Mouse (Mus musculus): ENCODE data around the gene Wdr44. TPM values are rescaled to one million over a fixed set of nuclear protein-coding genes. Genes with fewer than 3 reads are reported as not detected.
"Not testable (repeated sequence)": the region's sequence is repeated elsewhere in the genome, so short reads cannot be mapped to it uniquely, and the experiment has no call there.

Wdr44 gene
- total RNA-seq, 2 experiments from 2014 or later = 9.5 to 12.3 TPM

GRCm38 (mm10) chrX:23823398-23824023, 130.7 kb downstream of the Wdr44 start:
- no peak for DNase-seq (ENCODE audit: low spot score in 2 of 2)

- DNase-seq (ENCODE audit: low spot score in 2 of 2) = not testable (repeated sequence)
Observed at GRCm38 (mm10) chrX:23833784-23834183, 140.9 kb downstream of the Wdr44 start.

GRCm38 (mm10) chrX:23840921-23841320, 148.1 kb downstream of the Wdr44 start:
- DNase-seq (ENCODE audit: low spot score in 2 of 2) = no peak

Other genes starting within 250 kb of the Wdr44 start
- not detected for gene Gm4907, start 189.5 kb downstream of the Wdr44 start, total RNA-seq (2021)

Measured in adrenal gland, adult 18-20 months (tissue).